Mouse (Mus musculus) heart, postnatal 0 days (tissue): ENCODE data around the gene Bri3.

Source experiments
- CTCF ChIP-seq: IDR thresholded peaks from 2 replicates; pipeline ENCODE4 v1.5.1; 2016; ENCODE audit warnings: antibody characterized with exemption, control low read depth, low read depth
- EP300 ChIP-seq: IDR thresholded peaks from 2 replicates; pipeline ENCODE4 v1.6.1; 2016; ENCODE audit warnings: antibody characterized with exemption, low read depth

DNA sequence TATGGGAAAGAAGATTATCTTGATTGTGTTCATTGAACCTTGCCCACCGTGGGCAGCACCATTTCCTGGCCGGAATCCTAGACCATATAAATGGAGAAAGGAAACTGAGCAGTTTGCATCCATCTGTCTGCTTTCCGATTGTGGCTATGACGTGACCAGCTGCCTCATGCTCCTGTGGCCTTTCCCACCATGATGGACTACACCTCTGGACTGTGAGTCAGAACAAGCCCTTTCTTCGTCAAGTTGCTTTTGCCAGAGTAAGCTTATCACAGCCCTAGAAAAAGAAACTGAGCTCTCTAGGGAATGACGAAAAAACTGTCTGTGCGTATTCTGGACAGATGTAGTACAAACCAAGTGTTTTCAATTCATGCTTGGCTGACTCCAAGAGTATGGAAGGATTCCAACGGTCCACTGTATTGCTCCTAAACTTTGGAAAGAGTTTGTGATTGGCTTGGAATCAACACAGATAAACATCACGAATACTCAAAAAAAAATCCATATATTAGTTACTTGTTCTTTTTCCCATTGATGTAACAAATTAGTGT lies 124.5 kb downstream of the Bri3 start:
- TF ChIP-seq CTCF (no peak), EP300 (no peak)
